Mouse (Mus musculus) heart, adult 8-10 months (tissue): ENCODE data around the gene Ptprm. TPM values are rescaled to one million over a fixed set of nuclear protein-coding genes. Genes with fewer than 3 reads are reported as not detected.

ENCODE experiments used
- DNase-seq: peaks from one replicate; pipeline ENCODE4 v3.0.0; 2022; ENCODE audit warnings: low spot score
- total RNA-seq, 4 experiments: library from RNA; stranded (reverse); gene quantifications; 2 replicates each; pipeline ENCODE4 v1.2.4; 2022

The Ptprm gene
- total RNA-seq, 4 experiments from 2014 or later, result 82.4 to 102 (median 88.8) TPM

DNA sequence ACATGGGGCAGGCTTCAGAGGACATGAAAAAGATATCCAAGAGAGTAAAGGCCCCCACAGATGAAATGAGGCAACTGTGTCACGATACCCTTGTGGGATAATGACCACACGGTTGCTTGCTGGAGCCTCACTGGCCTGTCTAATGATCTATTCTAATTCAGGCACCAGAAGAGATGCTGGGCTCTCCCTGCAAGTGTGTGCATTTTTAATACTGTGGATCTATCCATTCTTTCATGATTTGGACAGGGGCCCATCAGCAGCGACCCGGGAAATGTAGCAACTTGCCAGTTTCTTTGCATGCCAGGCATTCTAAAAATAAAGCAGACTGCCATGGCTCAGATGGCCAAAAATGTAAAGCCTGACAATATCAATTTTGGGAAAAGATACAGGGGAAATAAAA lies 280.7 kb downstream of the Ptprm start:
- DNase-seq, result no peak

DNA sequence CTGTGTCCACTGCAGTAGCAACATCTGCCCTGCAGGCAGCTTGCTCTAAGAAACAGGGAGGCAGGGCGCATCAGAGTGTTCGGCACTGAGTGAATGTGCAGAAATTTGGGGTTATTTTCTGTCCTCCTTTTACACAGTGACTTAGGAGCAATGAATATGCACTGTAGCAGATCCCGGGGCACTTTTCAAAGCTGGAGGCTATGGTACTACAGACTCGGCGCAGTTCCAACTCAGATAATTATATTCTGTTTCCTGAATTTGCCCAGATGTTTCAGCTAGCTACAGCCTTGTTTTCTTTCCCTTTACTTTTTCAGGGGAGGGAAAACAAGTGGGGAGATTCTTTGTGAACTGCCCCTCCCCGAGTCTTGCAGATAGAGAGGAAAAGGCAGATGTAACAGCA lies 281.1 kb downstream of the Ptprm start:
- no peak for DNase-seq

DNA sequence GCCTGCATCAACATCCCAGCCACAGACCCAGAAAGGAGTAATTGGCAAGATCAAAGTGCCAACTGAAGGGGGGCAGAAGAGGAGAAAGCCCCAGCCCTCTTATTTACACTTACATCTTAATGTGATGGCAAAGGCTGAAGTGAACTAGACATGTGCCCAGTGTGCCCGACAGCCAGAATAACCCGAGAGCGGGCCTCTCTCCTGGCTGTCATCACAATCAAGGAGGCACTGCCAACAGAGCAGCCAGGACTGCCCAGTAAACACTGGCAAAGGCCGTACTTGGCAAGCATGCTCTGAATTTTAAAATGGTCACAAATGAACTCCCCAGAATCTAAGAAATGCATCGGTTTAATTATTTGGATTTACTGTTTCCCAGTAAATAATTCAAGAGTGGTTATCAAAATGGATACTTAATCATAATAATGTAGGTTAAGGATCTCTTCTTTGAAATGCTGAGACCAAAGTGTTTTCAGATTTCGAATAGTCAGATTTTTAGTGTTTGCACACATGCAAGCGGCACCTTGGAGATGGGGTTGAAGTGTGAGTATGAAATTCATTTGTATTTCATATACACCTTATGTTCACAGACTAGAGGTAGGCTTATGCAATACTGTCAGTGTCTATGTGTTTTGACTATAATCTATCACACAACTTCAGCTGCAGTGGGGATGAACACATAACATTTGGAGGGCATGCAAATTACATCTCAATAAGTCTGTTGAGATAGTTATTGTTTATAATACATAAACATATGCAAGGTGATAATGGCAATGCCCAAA lies 282.8 kb downstream of the Ptprm start:
- DNase-seq, result peak; percentile 58

DNA sequence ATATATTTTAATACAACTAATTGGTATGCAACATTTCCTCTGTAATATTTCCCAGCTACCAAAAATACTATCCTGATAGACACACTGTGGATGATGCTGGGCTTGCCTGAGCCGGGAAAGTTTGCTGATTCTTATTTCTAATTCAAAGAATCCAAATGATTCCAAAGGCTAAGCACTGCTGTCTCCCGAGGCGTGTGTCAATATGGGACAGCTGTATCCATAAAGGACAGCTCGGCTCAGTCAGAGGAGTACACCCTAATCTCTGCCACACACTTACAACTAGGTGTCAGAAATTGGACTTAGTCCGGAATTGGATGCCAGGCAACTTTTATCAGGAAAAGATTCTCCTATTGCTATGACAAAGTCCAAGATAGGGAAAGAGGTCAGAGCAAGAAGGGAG lies 290.6 kb downstream of the Ptprm start:
- no peak for DNase-seq

DNA sequence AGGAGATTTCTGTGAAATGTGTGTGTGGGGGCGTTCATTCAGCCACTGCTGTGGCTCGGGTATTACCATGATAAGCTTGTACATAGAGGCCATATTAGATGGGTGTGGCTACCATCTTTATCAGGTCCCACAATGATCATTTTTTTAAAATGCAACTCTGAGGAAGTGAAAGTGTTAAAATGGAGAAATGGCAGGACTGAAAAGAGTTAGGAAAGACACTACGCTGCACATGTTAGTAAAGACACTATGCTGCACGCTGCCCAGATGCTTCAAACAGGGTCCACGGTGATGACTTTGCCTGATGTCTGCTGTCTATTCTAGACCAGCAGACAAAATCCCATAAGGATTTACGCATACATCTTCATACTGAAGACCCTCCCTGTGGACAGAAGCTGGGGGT lies 298.6 kb downstream of the Ptprm start:
- no peak for DNase-seq

DNA sequence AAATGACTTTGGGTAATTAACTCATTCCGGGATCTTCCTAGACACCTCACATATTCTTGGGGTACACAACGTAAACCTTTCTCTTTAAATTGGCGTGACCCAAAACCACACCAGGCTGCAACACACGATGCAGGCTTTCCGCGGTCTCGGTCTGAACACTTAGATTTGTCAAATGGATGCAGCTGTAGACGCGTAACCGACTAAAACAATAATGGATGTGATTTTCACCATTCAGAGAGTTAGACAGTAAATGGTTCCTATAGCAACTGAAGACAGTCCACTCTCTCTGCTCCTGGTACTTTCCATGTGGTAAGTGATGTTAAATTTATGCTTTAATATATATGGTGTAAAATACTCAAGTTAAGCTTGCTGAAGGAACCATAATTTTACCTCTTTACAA lies 300.1 kb downstream of the Ptprm start:
- DNase-seq, result no peak

DNA sequence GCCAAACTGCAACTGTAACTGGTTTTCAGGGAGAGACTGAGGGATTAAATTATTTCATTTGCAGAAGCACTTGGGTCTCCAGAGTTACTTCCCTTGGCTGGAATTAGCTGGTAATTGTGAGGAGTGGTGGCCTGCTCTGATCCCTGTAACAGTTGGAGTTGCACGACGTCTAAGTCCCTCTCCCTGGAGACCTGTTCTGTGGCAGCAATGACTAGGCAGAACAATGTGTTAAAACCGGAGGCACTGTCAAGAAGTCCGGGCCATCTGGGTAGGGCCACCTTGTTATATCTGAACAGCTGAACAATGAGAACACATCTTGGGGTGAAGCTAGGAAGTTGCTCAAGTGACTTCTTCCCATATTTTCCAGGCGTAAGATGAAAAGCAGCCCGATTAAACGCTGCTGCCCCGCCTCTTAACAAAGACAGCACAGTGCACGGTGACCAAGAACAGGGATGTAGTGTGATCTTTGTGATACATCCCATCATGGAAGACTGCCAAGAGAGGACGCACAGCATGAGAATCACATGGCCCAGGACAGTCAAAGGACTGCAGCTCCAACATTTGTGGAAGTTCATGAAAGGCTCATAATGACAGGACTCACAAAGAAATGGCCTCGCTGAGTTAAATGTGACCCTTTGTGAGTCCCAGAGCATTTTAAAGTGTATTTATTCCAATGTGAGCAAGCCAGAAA lies 301.5 kb downstream of the Ptprm start:
- DNase-seq, result peak; percentile 9

DNA sequence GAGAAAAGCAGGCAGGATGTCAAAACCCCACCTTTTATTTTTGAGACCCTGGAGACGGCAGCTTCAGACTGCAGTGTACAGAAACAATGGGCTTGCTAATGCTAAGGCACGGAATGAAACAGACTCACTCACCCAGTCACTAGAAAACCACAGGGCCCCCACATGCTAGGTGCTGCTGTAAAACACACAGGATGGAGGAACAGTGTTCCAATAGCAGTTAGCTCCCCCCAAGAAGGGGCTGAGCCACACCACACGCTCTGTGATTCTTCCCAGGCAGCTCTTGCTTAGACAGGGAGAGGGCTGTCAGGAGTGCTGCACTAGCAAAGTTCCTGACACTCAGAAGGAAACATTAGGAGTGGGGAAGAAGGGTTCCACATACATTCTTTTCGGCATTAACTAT lies 306.6 kb downstream of the Ptprm start:
- no peak for DNase-seq

DNA sequence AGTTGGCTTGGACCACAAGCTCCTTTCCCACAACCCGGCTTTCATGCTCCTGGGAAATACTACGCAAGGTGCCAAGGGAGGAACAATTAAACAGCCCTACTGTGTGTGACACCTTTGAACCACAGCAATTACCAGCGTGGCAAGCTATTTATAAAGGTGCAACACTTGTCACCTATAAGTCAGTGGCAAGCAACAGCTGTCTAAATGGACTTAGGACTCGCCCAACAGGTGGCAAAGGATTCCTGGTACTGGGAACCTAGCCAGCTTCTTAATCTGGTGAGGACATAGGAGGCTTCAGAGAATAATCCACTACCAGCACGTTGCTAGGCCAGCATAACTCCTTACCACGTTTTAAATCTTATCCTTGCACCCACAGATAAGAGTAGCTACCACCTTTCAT lies 315.7 kb downstream of the Ptprm start:
- DNase-seq, result no peak

DNA sequence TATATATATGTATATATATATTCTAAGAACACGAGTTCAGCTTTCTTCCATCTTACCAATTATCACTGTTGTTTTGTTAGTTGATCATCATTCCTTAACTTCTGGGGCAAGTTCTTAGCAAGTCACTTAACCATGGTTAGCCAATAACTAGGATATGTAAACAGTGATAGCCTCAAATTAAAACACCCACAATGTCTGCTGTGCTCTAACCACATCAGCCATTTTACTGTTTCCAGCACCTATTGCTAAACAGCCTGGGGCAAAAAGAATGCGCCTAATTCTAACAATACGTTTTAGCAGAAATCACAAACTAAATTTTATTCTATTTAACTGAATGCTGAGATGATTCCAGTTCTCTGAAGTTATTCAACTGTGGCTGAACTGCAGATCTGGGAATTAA lies 320.7 kb downstream of the Ptprm start:
- no peak for DNase-seq

DNA sequence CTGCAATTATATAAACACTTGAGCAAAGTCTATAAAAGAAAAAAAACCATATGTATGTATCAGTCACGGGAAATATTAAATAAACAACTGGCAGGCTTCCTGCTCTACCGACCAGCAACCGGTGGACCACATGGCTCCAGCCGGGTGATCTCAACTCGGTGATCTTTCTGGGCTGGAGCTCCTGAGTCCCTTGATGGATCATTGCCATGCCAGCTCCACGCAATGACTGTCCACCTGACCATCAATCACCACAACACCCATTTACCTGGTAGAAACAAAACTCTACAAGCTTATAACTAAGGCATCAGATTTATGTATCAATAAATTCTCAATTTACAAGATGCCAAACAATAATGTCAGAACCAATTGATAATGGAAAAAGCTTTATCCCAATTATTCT lies 322.2 kb downstream of the Ptprm start:
- DNase-seq, result no peak

DNA sequence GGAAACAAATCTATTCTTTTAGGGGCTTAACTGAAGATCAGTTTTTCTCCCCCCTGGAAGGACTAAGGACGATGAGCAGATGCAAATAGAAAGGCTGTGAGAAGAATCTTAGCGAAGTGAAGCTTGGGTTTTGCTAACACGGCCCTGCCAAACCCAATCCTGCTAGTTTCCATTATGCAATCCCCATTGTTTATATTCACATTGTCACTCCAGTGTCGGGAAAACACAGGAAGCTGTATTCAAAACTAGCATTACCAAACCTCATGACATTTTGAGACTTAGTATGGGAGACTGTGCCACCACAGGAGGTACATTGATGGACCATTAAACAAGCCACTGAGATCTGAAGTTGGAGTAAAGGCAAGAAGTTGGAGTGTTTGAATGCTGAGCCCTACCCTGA lies 322.9 kb downstream of the Ptprm start:
- DNase-seq, result peak; percentile 6

DNA sequence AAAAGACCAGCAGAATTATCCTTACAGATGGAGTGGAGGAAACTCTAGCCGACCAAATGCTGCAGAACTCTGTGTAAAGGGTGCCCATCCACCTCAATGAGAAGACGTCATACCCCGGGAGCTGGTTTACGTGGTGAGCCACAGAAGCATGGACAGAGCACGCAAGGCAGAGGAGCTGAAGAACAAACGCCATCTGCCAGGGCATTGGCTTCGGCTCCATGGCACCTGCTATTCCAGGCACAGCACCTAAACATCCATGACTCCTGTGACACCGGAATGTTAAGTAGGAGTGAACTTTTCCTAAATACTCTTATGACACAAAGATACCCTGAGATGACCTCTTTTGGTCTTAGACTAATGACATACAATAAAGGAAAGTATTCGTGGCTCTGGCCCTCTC lies 327.0 kb downstream of the Ptprm start:
- no peak for DNase-seq

DNA sequence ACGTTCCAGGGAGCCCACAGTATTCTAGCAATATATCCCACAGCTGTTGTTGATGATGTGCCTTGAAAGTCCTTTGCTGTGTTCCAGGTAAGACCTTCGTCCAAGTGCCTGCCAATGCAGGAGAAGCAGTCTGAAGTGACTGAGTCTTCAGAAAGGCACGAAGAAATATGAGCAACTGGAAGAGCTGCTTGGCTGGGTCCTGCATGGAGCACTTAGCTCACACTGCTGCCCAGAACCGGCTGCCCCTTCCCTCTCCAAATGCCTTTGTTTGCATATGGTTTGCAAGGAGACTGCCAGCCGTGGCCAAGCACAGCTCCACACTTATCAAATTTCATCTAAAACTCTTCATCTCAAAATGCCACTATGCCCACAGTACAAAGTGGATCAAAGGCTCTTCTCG lies 337.8 kb downstream of the Ptprm start:
- DNase-seq, result no peak

DNA sequence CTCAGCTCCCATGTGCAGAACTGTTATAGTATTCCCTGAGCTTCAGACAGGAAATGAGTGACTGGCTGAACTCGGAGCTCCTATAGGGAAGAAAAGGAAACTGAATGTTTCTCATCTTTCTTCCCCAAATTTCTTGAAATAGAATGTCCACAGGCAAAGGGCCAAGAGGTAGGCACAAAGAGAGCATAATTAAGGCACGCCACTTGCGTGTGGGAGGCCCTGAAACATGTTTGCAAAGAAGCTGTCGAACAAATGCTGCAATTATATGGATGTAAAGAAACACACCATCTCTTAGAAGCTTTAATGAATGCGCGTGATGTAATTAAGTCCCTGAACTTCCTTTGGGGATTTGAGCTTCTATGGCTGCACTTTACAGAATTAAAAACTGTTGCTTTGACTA lies 341.0 kb downstream of the Ptprm start:
- DNase-seq, result no peak

DNA sequence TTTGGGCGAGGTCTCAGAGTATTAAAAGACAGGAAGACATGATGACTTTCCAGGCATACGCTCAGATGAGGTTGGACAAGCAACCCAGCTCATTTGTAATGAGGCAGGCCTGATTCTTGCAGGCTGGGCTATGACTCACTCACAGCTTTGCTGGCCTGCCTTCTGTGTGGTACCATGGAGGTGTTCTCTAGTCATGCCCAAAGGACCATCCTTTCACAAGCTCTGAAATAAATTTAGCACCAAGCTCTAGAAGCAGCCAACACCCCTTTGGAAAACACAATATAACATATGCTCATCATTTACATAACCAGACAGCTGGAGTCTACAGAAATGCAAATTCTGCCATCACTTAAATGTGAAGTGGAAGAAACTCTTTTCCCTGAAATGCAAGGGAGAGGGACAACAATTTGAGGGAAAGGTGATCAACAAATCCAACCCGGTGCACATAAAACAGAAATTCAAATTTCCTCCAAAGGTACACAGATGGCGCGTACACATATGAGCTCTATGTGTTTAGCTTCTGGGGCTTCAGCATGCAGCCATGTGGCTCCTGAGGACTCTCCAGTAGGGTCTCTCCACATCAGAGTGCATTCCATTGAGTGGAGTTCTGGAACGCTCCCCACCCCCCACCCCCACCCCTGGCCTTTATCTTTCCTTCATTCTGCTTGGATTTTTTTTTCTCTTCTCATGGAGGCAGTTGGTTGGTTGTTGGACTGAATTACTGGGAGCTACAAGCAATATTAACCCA lies 342.2 kb downstream of the Ptprm start:
- no peak for DNase-seq

DNA sequence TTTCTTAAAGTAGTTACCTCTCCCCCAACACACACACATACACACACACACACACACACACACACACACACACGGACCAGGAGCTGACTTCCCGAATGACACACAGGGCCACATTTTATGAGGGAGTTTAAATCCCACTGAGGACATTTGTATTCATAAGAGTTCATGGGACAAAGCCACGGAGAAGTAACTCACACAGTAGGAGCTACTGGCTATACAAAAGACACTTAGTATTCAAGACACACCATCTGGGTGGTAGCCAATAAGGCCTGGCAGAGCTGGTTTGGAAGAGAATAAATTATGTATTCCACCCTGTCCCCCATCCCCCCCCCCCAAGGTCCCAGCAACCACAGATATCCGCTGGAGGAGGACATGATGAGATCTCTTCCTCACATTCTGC lies 344.1 kb downstream of the Ptprm start:
- no peak for DNase-seq

DNA sequence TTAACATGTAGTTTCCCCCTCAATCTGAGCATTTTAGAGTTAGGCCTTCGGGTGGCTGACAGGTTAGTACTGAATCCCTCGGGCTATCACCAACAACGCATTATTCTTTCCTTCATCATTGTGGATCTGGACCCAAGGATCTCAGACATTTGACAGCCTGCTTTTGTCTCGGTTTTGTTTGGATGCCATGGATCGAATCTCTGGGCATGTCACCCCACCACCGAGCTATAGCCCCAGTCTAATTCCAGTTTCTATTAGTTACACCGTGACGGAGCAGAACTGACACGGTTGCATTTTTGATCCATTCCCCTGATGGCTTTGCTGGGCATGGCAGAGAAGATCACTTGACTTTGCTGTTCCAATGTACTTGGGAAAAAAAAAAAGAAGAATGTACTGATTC lies 346.1 kb downstream of the Ptprm start:
- DNase-seq, result no peak

DNA sequence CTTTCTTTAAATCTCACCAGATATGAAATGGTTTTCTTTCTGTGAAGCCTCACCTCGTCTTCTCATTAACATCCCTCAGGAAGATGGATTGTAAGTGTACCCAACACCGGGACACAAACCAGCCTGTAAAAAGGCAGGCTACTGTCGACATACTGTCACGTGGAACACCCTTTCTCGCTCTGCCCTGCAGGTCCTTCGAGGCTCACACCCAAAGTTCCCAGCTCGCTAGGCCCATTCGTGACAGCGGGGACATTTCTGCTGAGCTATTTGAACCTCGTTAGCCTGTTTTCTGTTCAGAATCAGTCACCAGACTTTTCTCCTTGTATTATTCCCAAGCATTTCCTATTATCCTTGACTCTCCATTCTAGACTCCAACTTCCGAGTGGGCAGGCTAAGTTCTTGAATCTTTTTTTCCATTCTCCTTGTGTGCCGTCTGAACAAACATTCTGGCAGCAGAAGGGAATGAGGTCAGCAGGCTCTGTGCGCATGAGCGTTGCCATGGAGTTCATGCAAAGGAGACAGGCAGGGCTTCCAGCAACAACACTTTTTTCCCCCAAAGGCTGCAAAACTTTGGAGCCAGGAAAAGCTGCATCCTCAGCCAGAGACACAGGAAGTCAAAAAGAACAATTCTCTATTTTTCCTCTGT lies 347.4 kb downstream of the Ptprm start:
- peak; percentile 95 for DNase-seq

DNA sequence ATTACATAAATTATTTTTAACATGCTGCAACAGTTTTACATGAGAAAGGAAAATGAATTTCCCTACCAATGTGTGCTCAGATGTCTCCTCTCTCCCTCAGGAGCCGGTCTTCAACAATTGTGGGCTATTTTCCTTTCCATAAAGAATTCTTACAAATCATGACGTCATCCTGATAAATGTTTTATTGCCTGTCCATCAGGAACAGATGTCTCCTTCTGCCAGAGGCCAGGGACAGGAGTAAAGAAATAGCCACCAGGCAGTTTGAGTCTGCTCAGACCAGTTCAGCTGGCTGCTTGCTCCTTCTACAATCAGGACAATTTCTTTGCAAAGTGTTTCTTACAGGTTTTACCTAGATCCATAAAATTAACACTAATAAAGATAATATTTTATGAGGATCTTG lies 357.4 kb downstream of the Ptprm start:
- DNase-seq, result no peak

DNA sequence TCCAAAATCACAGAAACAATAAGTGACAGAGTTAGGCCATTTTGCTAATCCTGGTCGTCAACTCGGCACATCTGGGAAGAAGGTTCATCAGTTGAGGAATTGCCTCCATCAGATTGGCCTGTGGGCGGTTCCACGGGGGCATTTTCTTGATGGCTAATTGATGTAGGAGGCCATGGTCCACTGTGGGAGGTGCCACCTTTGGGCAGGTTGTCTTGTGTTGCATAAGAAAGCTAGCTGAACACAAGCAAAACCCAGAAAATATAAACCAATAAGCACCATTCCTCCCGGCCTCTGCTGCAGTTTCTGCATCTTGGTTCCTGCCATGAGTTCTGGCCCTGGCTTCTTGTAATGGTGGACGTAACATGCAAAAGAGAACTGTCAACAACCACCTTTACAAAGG lies 358.2 kb downstream of the Ptprm start:
- no peak for DNase-seq

DNA sequence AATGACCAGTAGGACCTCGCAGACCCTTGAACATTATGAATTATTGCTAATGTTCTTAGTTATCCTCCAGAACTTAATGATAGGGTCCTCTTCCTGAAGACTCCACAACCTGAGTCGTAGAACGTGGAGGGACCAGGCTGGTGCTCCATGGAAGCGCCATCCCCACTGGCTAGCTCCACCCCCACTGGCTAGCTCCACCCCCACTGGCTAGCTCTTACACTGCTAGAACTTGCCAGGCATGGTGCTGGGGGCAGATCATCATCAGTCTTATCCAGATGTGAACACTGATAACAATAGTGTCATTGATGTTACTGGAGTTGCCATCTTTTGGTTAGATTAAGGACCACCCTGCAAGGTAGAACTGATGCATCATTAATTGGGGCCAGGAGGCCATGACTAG lies 362.4 kb downstream of the Ptprm start:
- DNase-seq, result no peak
